Mouse (Mus musculus): ENCODE data around the gene Srf.

- TF ChIP-seq ZC3H11A (IDR thresholded peaks at IDR 0.05; ENCODE audit: borderline replicate concordance, low read depth, low read length), result no peak
- TF ChIP-seq ZNF384 (IDR thresholded peaks at IDR 0.05; ENCODE audit: low read depth, low read length), result no peak
- TF ChIP-seq MAFK (IDR thresholded peaks at IDR 0.05; ENCODE audit: insufficient read depth, low read depth, low read length), result no peak
Observed at GRCm38 (mm10) chr17:46590439-46590838, 34.5 kb upstream of the Srf start.

Data from ES-E14 (cell line).